Mouse (Mus musculus): ENCODE measurements around the gene Lats1. TPM values are rescaled to one million over a fixed set of nuclear protein-coding genes. Genes with fewer than 3 reads are reported as not detected.

Gene Lats1
- 26.4 TPM for polyA plus RNA-seq (2021)

DNA sequence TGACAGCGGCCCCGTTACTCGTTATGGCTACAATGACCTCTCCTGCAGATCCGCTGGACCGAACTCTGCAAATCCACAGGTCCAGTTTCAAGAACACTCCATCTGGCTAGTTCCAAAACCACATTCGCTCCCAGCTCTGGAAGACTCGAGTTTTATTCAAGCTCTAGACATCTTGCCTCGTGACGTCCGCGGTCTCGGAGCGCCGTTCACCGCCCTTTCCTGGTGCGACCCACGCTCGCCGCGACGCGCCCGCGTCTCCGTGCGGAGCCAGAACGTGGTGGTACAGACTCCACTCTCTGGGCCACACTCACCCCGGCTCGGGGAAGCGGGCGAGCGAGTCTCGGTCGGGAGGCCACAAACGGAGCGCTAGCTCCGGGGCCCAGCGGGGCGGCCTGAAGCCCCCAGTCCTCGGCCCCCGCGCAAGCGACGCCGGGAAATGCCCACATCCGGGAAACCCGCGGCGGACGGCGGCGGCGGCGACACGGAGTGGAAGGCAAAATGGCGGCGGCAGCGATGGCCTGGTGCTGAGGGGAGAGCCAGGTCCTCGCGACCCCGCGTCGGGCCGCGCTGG lies at the start of gene Lats1, which contains the start of gene Pcmt1:
Gene Lats1, plus strand, starts transcription at position 484 of the 571 bp plus-strand sequence.
Gene Pcmt1, minus strand, starts transcription at position 406 of the 571 bp plus-strand sequence.
- DNase-seq (ENCODE audit: low read depth, low spot score) (no peak), ATAC-seq (peak; percentile 84)
- no peak for TF ChIP-seq CTCF (IDR thresholded peaks at IDR 0.05)
- in situ Hi-C loops (cut with MboI; ENCODE audit: low pct_unique_long_range_greater_than_20kb): no loop called here
- H3K27me3 ChIP-seq: no peaks in the 10 kb centered on the region
- ChIA-PET CTCF (interaction anchor here (1.9 kb wide), 1 partner anchor 9 kb away, joined by 5 read pairs; no protein-coding TSS in a partner anchor), POLR2A (interaction anchor here (0.7 to 1.6 kb wide), 2 partner anchors 11 to 45 kb away, joined by 3 to 4 read pairs; partner anchors contain the start of gene Katna1)

DNA sequence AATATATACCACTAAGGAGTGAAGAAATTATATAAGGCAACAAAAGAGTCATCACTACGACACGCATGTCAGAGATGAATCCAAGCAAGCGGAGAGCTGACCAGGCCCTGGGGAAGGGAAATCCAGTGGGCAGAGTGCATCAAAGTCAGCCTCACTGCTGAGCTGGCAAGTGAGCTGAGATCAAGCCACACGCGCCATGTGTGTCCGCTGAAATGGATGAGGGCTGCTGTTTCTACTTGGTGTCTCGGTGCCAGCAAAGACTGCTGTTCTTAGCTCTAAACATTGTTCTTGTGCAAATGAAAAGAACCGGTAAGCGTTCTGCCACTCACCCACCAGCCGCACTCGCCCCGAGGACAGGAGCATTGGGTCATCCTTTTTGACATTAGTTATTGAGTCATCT lies 40.6 kb upstream of the Lats1 start:
- DNase-seq (ENCODE audit: low read depth, low spot score) (no peak), ATAC-seq (no peak)
- no peaks in the 10 kb centered on the region for H3K27me3 ChIP-seq
- CTCF ChIA-PET: interaction anchor here (0.6 to 1.7 kb wide), 2 partner anchors 10 to 22 kb away, joined by 3 to 7 read pairs; no protein-coding TSS in a partner anchor
- POLR2A ChIA-PET: no interaction called here
- in situ Hi-C loops (cut with MboI; ENCODE audit: low pct_unique_long_range_greater_than_20kb): no loop called here
- TF ChIP-seq CTCF (IDR thresholded peaks at IDR 0.05): no peak

DNA sequence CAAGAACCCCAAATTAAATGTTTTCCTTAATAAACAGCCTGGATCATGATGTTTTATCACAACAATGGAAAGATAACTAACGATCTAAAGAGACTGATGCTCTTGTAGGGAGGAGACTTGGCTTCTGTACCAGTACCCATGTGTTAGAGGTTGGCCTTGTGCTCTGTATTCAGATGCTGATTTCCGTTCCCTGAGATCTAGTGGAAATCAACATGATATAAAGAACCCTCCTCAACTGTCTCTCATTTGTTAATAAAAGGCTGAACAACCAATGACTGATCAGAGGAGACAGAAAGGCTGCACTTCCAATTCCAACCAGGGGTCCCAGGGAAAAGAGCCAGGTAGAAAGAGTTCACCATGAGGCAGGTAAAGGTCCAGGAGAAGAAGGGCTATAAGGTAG lies 35.1 kb upstream of the Lats1 start:
- CTCF ChIA-PET: no interaction called here
- no peak for ATAC-seq
- no peak for DNase-seq (ENCODE audit: low read depth, low spot score)
- no peaks in the 10 kb centered on the region for H3K27me3 ChIP-seq
- POLR2A ChIA-PET: interaction anchor here (1.0 kb wide), 1 partner anchor 20 kb away, joined by 4 read pairs; no protein-coding TSS in a partner anchor
- TF ChIP-seq CTCF (IDR thresholded peaks at IDR 0.05): no peak
- in situ Hi-C loops (cut with MboI; ENCODE audit: low pct_unique_long_range_greater_than_20kb): no loop called here

DNA sequence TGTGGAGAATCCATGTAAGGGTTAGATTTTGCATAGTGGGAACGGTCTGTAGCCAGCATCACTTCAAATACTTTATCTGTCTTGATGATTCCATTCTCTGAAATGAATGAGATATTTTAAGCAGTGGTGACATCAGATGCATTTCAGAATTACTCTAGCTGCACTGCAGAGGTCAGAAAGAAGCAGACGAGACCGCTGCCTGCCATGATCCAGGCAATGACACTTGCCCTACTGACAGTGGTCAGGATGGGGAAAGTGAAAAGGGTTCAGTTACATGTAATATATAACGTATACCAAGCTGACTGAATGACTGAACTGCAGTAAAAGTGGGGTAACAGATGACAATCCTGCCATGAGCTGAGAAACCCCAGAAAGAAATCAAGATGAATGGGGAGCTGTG lies 32.0 kb upstream of the Lats1 start:
- ChIA-PET CTCF (interaction anchor here (0.9 kb wide), 1 partner anchor 8 kb away, joined by 4 read pairs; no protein-coding TSS in a partner anchor), POLR2A (no interaction called here)
- no peak for TF ChIP-seq CTCF (IDR thresholded peaks at IDR 0.05)
- ATAC-seq (no peak), DNase-seq (ENCODE audit: low read depth, low spot score) (no peak)
- in situ Hi-C loops (cut with MboI; ENCODE audit: low pct_unique_long_range_greater_than_20kb): no loop called here
- H3K27me3 ChIP-seq: no peaks in the 10 kb centered on the region

DNA sequence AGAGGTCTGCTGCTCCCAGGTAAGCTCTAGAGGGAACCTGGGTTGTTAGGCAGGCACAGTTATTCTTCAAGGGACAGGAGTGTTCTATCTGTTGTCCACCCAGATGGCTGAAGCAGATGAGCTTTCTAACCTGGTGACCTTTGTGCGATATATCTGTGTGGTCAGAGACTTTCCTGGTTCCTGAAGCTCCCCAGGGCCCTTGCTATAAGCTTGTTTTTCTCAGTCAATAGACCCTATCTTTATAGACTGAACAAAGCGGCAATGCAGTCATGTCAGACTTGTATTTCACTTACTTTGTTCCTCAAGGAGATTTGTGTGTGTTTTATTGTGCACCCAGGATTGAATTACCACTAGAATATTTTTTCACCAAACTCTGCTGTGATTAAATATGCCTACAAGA lies 30.0 kb upstream of the Lats1 start:
- no peaks in the 10 kb centered on the region for H3K27me3 ChIP-seq
- ChIA-PET POLR2A (no interaction called here), CTCF (interaction anchor here (1.4 to 1.5 kb wide), 2 partner anchors 10 to 22 kb away, joined by 4 read pairs; no protein-coding TSS in a partner anchor)
- no peak for TF ChIP-seq CTCF (IDR thresholded peaks at IDR 0.05)
- ATAC-seq: no peak
- no peak for DNase-seq (ENCODE audit: low read depth, low spot score)
- in situ Hi-C loops (cut with MboI; ENCODE audit: low pct_unique_long_range_greater_than_20kb): no loop called here

DNA sequence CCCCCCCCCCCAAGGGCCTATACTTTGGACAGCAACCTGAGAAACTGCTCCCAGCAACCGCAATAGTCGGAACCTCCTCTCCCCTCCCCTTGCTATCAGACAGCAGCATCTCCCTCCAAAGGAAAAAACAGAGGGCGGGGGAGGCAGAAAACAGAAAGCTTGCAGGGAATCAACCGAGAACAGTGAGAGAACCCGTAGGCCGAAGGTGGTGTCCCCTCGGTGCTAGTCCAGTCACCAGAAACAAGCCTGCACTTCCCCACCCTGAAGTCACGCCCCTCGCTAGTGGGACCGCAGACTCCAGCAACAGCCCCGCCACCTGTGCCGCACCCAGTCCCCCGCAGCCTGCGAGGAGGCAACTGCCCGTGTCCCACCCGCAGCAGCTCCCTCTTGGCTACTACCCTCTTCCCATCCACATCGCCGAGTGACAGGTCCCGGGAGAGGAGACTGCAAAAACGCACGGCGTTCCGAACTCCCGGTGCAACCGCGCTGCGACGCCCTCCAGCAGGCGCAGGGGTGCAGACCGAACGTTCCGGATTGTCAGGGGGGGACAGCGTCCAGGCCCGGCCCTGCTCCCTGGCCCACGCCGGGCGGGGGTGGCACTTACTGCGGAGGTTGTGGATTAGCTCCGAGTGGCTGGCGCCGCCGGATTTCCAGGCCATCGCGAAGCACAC lies 18.4 kb upstream of the Lats1 start:
- TF ChIP-seq CTCF (IDR thresholded peaks at IDR 0.05): no peak
- in situ Hi-C loops (cut with MboI; ENCODE audit: low pct_unique_long_range_greater_than_20kb): no loop called here
- no peaks in the 10 kb centered on the region for H3K27me3 ChIP-seq
- POLR2A ChIA-PET: interaction anchor here (0.5 to 1.5 kb wide), 3 partner anchors 17 to 747 kb away, joined by 3 to 6 read pairs (median 6); partner anchors contain the start of gene Katna1
- DNase-seq (ENCODE audit: low read depth, low spot score) (no peak), ATAC-seq (peak; percentile 74)
- CTCF ChIA-PET: interaction anchor here (0.6 kb wide), 1 partner anchor 550 kb away, joined by 3 read pairs; no protein-coding TSS in a partner anchor

DNA sequence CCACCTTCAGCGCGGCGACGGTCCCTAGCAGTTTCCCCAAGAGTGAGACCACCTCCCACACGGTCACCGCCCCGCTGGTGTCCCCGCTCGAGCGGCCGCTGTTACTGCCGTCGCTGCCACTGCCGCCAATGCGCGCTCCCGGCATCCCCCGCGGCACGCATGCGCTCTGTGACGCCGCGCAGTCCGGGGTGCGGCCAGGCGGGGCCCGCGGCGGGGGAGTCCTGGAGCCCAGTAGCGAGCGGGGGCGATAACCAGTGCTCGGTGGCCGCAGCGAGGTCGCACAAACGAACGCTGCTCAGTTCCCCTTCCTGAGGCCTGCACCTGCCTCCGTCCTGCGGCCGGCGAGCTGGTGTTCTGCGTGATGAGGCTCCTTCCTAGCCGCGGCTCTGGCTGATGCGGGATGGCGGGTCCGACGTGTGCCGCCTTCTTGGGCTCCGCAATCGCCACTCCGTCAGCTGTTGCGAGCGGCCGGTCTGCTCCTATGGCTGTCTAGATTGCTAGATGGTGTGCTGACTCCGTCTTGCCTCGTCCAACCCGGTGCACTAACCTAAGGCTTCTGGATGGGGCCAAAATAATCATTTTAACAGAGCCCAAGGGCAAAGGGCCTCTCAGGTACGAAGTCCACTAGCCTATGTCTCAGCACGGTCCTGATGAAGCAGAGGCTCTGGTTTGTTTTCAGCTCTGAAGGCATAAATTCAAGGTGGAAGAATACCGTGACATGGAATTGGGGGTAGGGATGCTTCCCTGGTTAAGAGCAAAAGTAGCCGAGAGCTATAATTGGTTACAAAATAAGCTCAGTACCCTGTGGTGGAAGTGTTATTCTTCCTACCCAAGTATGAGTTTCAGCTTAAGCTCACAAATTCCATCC lies 17.6 kb upstream of the Lats1 start:
- H3K27me3 ChIP-seq: no peaks in the 10 kb centered on the region
- ChIA-PET POLR2A (interaction anchor here (0.5 to 1.5 kb wide), 7 partner anchors 9 to 1123 kb away, joined by 3 to 6 read pairs (median 3); partner anchors contain the start of gene Katna1), CTCF (no interaction called here)
- in situ Hi-C loops (cut with MboI; ENCODE audit: low pct_unique_long_range_greater_than_20kb): no loop called here
- ATAC-seq: peak; percentile 87
- TF ChIP-seq CTCF (IDR thresholded peaks at IDR 0.05): no peak
- no peak for DNase-seq (ENCODE audit: low read depth, low spot score)

DNA sequence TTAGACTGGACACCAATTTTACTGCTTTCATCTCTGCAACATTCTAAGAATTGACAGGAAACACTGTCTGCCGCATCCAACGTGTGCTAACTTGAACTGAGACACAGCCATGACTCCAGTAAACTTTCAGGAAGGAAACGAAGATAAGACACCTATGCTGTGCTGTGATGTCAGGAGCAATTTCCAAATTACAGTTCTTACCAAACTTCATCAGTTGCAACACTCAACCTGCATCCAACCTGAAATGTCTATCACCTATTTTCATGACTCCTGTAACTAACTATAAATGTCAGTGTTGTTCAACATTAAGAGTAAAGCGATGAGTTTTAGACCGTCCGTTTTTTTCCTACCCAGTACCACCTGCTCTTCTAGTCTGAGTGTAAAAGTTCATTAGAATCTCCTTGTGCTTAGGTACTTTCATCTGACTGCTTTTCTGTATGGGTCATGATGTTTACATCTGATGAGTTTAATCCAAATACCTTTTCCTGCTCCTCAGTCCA lies 16.9 kb upstream of the Lats1 start:
- DNase-seq (ENCODE audit: low read depth, low spot score): no peak
- H3K27me3 ChIP-seq: no peaks in the 10 kb centered on the region
- in situ Hi-C loops (cut with MboI; ENCODE audit: low pct_unique_long_range_greater_than_20kb): no loop called here
- POLR2A ChIA-PET: interaction anchor here (0.6 to 0.8 kb wide), 4 partner anchors 8 to 1122 kb away, joined by 3 to 4 read pairs (median 3); no protein-coding TSS in a partner anchor
- ATAC-seq: no peak
- no peak for TF ChIP-seq CTCF (IDR thresholded peaks at IDR 0.05)
- CTCF ChIA-PET: no interaction called here

DNA sequence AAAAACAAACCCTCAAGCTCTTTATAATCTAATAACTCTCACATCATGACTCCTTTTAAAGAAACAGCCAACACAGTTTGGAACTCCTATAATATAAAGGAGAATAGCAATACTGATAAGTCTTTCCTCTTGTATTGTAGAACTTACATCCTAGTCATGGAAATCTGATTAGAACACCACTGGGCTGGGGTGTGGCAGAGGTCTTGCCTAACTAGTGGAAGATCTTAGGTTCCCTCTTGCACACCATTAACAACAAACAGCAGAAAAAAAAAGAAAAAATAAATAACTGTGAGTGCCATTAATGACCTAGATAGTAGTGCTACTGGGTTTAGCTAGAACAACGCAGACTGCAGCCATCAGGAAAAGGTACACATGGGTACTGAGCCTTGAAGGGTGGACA lies 16.1 kb upstream of the Lats1 start:
- no peak for DNase-seq (ENCODE audit: low read depth, low spot score)
- in situ Hi-C loops (cut with MboI; ENCODE audit: low pct_unique_long_range_greater_than_20kb): no loop called here
- no peak for ATAC-seq
- no peak for TF ChIP-seq CTCF (IDR thresholded peaks at IDR 0.05)
- CTCF ChIA-PET: no interaction called here
- POLR2A ChIA-PET: no interaction called here
- H3K27me3 ChIP-seq: no peaks in the 10 kb centered on the region

DNA sequence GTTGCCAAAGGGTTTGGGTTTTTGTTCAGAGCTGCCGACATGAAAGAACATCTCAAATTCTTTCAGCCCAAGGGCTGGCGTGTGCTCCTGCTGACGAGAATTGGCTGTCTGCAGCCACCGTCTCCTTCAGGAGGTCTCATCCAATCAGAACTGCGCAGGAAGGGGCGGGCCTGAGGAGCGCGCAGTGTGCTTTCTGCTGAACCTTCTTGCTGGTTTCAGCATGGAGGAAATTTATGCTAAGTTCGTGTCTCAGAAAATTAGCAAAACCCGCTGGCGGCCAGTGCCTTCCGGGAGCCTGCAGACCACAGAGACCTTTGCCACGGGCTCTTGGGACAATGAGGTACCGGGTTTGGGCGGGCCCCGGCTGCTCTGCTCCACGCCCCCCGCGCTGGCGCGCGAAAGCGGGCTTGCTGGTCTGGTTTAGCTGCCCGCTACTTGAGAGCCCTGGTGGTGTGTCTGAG lies 13.6 kb upstream of the Lats1 start, which contains the start of gene Nup43:
Gene Nup43, plus strand, starts transcription at position 162 of the 461 bp plus-strand sequence.
- POLR2A ChIA-PET: no interaction called here
- in situ Hi-C loops (cut with MboI; ENCODE audit: low pct_unique_long_range_greater_than_20kb): no loop called here

More for the DNA sequence above, 13.6 kb upstream of the Lats1 start, which contains the start of gene Nup43:
- ATAC-seq (peak; percentile 77), DNase-seq (ENCODE audit: low read depth, low spot score) (no peak)
- no peaks in the 10 kb centered on the region for H3K27me3 ChIP-seq
- CTCF ChIA-PET: no interaction called here
- TF ChIP-seq CTCF (IDR thresholded peaks at IDR 0.05): no peak

Measured in Patski (cell line).